Mouse (Mus musculus): ENCODE data around the gene Ankrd44. TPM values are rescaled to one million over a fixed set of nuclear protein-coding genes. Genes with fewer than 3 reads are reported as not detected.

Gene Ankrd44
- polyA plus RNA-seq, 1 experiment from 2014 or later, result 32.3 TPM

DNA sequence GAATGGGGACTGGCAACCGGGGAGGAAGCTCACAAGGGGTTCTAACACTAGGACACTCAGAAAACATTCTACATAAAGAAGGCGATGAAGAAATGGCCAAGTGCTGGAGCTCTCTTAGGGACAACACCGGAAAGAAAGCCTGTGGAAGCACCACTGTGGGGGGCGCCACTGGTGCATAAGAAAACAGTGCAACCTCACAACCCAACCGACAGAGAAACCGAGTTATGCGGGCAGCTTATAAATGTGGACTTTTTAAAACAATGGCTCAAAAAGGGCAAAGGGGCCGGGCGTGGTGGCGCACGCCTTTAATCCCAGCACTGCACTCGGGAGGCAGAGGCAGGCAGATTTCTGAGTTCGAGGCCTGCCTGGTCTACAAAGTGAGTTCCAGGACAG is 117.1 kb downstream of the Ankrd44 start:
- no peaks in the 10 kb centered on the region for H3K9me3 ChIP-seq
- WGBS, result 93% methylated on average over 13 of the region's 13 CpGs
- no peak overlapping the region for H3K27ac ChIP-seq
- no peak overlapping the region for H3K4me3 ChIP-seq
- no peaks in the 10 kb centered on the region for H3K4me1 ChIP-seq
- no peak overlapping the region for H3K4me2 ChIP-seq
- H3K36me3 ChIP-seq (replicated peaks), result no peaks in the 10 kb centered on the region
- H3K27me3 ChIP-seq (replicated peaks), result no peaks in the 10 kb centered on the region
- H3K9ac ChIP-seq, result no peak overlapping the region
- ATAC-seq (replicated peaks), result no peak

DNA sequence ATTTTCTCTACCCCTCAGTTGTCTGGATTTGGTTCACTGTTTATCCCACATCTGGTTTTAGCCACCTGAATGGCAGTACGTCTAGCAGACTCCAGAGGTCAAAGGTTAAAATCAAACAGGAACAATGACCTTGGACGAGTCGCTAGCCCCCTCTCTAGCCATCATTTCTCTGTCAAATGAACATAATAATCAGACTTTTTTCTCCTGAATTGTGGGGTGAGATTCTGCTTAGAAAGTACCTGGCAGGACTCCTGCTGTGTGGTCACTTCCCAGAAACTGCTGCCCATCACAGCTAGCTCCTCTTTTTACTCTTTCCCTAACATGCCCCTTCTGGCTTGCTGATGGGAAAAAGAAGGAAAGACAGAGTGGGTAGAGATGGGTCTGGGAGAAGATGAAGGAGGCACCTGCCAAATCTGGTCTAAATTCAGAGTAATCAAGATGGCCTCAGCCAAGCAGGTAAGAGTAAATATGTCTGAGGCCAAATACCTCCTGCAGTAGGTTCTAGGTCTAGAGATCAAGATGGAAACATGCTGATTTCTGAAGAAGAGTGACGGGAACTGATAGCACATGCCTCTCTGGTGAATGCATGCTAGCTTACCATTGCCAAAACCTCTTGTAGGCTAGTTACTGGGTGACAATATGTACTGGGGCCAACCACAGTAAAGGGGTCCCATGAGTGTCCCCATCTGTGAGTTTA is 117.6 kb downstream of the Ankrd44 start:
- H3K4me3 ChIP-seq, result no peak overlapping the region
- 74% methylated on average over 4 of the region's 4 CpGs for WGBS
- H3K4me1 ChIP-seq, result no peaks in the 10 kb centered on the region
- H3K4me2 ChIP-seq, result no peak overlapping the region
- no peak overlapping the region for H3K9ac ChIP-seq
- no peak for ATAC-seq (replicated peaks)
- H3K9me3 ChIP-seq, result no peaks in the 10 kb centered on the region
- H3K27me3 ChIP-seq (replicated peaks), result no peaks in the 10 kb centered on the region
- no peak overlapping the region for H3K27ac ChIP-seq
- no peaks in the 10 kb centered on the region for H3K36me3 ChIP-seq (replicated peaks)

DNA sequence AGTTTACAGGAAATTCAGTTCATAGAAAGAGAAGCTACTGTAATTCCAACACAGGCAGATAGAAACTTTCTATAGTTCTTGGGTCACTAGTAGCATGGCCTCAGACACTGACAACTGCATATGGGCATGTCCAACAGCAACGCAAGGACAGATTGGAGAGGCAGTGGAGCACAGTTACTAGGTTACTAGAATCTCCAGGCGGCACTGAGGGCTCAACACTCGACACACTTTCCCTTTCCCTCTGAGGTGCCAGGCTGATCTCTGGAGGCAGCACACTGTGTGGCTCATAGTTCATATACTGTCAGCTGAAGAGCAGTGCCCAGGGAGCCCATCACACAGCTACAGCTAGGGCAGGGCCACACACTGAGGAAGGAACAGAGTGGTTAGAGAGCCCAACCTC is 118.4 kb downstream of the Ankrd44 start:
- Histone ChIP-seq H3K4me1 (no peaks in the 10 kb centered on the region), H3K4me2 (no peak overlapping the region), H3K4me3 (no peak overlapping the region), H3K27me3 (replicated peaks) (no peaks in the 10 kb centered on the region), H3K9me3 (no peaks in the 10 kb centered on the region), H3K36me3 (replicated peaks) (no peaks in the 10 kb centered on the region), H3K27ac (no peak overlapping the region), H3K9ac (no peak overlapping the region)
- ATAC-seq (replicated peaks), result no peak
- 91% methylated on average over 3 of the region's 3 CpGs for WGBS

DNA sequence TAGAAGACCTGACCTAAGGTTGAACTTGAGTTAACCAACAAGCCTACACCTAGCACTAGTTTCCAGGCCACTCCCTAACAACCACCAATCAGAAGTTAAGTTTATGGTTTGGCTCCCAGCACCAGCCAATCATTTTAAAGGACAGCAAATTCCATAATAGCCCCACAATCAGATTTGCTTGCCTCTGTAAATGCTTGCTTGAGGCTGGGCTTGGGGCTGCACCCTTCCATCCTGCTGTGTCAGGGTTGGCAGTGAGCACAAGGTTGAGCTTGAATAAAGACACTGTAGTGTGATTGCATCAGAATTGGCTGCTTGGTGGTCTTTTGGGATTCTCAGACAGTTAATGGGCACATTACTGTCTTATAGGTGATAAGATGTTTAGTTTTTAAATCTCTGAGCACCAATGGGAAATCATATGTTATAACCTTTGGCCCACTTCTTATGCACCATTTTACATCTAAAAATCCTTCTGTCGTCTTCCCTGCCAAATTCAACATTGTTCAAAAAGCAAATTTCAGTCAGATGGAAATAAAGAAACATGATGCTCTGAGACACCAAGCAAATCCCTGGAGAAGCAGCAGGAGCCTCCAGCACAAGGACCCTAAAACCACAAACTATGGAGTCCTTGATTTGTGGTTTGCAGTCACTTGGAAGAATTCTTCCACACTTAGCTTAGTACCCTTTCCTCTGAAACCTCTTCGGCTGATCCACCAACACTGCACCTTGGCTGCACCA is 119.9 kb downstream of the Ankrd44 start:
- Histone ChIP-seq H3K4me1 (no peaks in the 10 kb centered on the region), H3K9ac (no peak overlapping the region), H3K9me3 (no peaks in the 10 kb centered on the region), H3K4me3 (no peak overlapping the region), H3K4me2 (no peak overlapping the region), H3K36me3 (replicated peaks) (no peaks in the 10 kb centered on the region), H3K27ac (no peak overlapping the region), H3K27me3 (replicated peaks) (no peaks in the 10 kb centered on the region)
- no peak for ATAC-seq (replicated peaks)
- WGBS, result 88% methylated on average over 2 of the region's 2 CpGs

DNA sequence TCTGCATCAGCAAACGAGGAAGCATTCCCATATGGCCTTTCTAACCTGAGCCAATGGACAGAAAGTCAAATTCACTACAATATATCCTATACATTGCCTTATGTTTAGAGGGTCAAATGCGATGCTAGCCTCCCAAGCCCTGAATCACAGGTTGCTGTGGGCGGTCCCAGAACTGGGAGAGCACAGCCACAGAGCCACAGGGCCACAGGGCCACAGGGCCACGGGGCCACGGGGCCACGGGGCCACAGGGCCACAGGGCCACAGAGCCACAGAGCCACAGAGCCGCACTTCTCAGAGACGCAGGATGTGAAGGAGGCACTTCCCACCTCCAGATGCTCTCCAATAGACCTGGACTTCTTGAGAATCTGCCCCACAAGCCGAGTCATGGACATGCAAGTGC is 121.8 kb downstream of the Ankrd44 start:
- Histone ChIP-seq H3K36me3 (replicated peaks) (no peaks in the 10 kb centered on the region), H3K9ac (no peak overlapping the region), H3K27ac (no peak overlapping the region), H3K27me3 (replicated peaks) (no peaks in the 10 kb centered on the region), H3K4me2 (no peak overlapping the region), H3K4me1 (no peaks in the 10 kb centered on the region), H3K4me3 (no peak overlapping the region), H3K9me3 (no peaks in the 10 kb centered on the region)
- no peak for ATAC-seq (replicated peaks)
- 94% methylated on average over 9 of the region's 9 CpGs for WGBS

DNA sequence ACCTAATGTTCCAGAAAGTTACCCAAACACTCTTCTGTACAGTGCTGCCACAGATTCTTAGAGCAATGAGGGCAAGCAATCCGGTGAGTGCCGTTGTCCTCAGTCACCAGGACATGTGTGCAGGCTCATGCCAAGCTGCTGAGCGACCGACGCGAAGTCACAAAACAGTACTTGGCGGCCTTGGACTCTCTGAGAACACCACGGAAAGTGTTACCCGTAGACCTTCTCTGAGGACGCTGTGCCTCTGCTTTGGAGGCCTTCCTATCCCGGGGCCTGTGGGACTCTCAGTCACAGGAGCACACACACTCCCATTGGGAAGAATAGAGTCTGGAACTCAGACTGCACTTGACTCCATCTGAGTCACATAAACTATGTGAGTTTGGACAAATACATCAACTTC is 123.5 kb downstream of the Ankrd44 start:
- H3K4me3 ChIP-seq, result no peak overlapping the region
- no peaks in the 10 kb centered on the region for H3K36me3 ChIP-seq (replicated peaks)
- H3K27me3 ChIP-seq (replicated peaks), result no peaks in the 10 kb centered on the region
- ATAC-seq (replicated peaks), result no peak
- H3K27ac ChIP-seq, result no peak overlapping the region
- 76% methylated on average over 11 of the region's 11 CpGs for WGBS
- H3K9ac ChIP-seq, result no peak overlapping the region
- no peak overlapping the region for H3K4me2 ChIP-seq
- H3K4me1 ChIP-seq, result no peaks in the 10 kb centered on the region
- no peaks in the 10 kb centered on the region for H3K9me3 ChIP-seq

DNA sequence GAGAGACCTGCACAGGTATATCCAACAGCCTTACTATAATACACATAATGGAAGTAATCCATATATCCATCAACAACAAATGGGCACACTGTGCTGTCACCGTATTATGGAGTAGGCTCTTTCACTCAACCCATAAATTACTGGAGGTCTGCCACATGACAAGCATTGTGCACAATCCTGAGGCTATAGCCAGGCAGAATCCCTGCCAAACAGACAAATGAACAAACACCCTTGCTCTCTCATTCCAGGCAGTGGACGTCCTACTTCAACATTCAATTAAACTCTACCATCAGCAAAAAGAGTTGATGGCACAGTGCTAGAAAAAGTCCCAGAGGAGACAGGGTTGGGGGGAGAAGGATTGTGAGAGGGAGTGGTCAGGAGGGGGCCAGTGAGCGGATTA is 124.9 kb downstream of the Ankrd44 start:
- Histone ChIP-seq H3K4me3 (no peak overlapping the region), H3K4me2 (no peak overlapping the region), H3K9me3 (no peaks in the 10 kb centered on the region), H3K4me1 (no peaks in the 10 kb centered on the region), H3K27ac (no peak overlapping the region), H3K27me3 (replicated peaks) (no peaks in the 10 kb centered on the region), H3K36me3 (replicated peaks) (no peaks in the 10 kb centered on the region), H3K9ac (no peak overlapping the region)
- 79% methylated on average over 3 of the region's 3 CpGs for WGBS
- no peak for ATAC-seq (replicated peaks)

DNA sequence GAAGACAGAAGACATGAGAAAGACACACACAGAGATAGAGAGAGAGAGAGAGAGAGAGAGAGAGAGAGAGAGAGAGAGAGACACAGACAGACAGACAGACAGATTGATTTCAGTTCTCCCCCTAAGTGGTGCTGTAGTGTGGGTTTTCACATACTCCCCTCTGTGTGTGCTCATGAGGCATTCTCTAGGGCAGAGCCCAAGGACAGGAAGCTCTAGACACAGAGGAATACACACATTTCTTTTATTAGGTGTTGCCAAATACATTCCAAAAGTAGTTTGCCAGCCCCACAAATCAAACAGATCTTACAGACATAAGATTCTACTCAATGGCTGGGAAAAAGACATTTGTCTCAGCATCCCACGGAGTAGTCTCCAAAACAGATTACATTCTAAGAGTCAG is 126.8 kb downstream of the Ankrd44 start:
- Histone ChIP-seq H3K27ac (no peak overlapping the region), H3K4me3 (no peak overlapping the region), H3K9ac (no peak overlapping the region), H3K9me3 (no peaks in the 10 kb centered on the region), H3K36me3 (replicated peaks) (no peaks in the 10 kb centered on the region), H3K27me3 (replicated peaks) (no peaks in the 10 kb centered on the region), H3K4me1 (no peaks in the 10 kb centered on the region), H3K4me2 (no peak overlapping the region)
- ATAC-seq (replicated peaks), result no peak
- WGBS, result 69% methylated on average over 1 of the region's 1 CpGs

DNA sequence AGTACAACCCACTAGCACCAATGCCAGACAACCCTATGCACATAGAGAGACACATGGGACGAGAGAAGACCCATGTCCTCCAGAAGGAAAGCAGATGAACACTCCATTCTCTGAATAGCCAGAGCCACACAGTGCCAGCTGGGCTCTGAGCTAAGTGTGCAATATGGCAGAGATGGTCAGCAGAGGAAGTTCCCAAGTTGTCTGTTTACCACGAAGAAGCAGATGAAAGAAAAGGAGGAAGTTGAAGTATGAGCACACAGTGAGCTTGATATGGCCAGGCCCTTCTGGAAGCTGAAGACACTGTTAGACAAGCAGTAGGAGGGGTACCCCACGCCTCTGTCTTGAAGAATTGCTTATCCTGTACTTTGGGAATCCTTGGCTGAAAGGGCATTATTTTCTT is 127.8 kb downstream of the Ankrd44 start:
- Histone ChIP-seq H3K36me3 (replicated peaks) (no peaks in the 10 kb centered on the region), H3K9me3 (no peaks in the 10 kb centered on the region), H3K27me3 (replicated peaks) (no peaks in the 10 kb centered on the region), H3K4me1 (no peaks in the 10 kb centered on the region), H3K27ac (no peak overlapping the region), H3K4me3 (no peak overlapping the region), H3K9ac (no peak overlapping the region), H3K4me2 (no peak overlapping the region)
- ATAC-seq (replicated peaks), result no peak
- whole genome bisulfite sequencing, result 71% methylated on average over 3 of the region's 3 CpGs

DNA sequence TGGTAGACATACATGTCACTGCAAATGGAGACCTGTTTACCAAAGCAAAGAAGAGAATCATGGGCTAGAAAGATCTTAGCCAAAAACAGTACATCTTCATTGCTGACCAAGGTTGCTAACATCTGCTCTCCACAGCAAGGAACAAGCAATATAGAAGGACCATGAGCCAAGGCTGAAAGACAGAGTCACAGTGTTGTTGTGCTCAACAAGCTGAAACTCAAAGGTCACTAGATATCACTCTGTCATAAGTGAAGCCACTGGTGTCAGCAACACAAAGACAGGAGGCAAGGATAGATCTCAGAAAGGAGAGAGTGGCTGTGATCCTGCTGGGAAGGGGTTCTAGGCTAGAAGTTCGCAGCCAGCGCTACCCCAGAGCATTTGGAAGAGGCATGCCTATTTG is 131.5 kb downstream of the Ankrd44 start:
- no peak overlapping the region for H3K4me2 ChIP-seq
- WGBS, result 97% methylated on average over 2 of the region's 2 CpGs
- ATAC-seq (replicated peaks), result no peak
- H3K9ac ChIP-seq, result no peak overlapping the region
- no peaks in the 10 kb centered on the region for H3K9me3 ChIP-seq
- no peaks in the 10 kb centered on the region for H3K4me1 ChIP-seq
- H3K4me3 ChIP-seq, result no peak overlapping the region
- no peaks in the 10 kb centered on the region for H3K27me3 ChIP-seq (replicated peaks)
- no peak overlapping the region for H3K27ac ChIP-seq
- no peaks in the 10 kb centered on the region for H3K36me3 ChIP-seq (replicated peaks)

DNA sequence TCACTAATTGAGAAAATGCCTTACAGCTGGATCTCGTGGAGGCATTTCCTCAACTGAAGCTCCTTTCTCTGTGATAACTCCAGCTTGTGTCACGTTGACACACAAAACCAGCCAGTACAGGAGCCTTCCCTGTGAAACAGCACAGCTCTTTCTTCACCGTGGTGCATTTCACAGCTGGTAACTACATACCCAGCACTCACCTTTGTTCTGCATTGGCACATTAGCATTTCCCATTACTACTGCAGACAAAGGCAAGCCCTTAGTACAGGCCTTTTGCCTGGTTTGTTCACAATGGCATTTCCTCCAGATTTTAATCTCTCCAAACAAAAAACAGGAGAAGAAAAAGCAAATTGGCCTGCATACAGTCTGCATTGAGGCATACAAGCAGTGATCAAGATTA is 134.8 kb downstream of the Ankrd44 start:
- Histone ChIP-seq H3K36me3 (replicated peaks) (no peaks in the 10 kb centered on the region), H3K27me3 (replicated peaks) (no peaks in the 10 kb centered on the region), H3K4me2 (no peak overlapping the region), H3K4me1 (peaks cover 19% of the 10 kb centered on the region), H3K27ac (no peak overlapping the region), H3K9ac (no peak overlapping the region), H3K9me3 (no peaks in the 10 kb centered on the region), H3K4me3 (no peak overlapping the region)
- 26% methylated on average over 3 of the region's 3 CpGs for WGBS
- ATAC-seq (replicated peaks), result no peak

DNA sequence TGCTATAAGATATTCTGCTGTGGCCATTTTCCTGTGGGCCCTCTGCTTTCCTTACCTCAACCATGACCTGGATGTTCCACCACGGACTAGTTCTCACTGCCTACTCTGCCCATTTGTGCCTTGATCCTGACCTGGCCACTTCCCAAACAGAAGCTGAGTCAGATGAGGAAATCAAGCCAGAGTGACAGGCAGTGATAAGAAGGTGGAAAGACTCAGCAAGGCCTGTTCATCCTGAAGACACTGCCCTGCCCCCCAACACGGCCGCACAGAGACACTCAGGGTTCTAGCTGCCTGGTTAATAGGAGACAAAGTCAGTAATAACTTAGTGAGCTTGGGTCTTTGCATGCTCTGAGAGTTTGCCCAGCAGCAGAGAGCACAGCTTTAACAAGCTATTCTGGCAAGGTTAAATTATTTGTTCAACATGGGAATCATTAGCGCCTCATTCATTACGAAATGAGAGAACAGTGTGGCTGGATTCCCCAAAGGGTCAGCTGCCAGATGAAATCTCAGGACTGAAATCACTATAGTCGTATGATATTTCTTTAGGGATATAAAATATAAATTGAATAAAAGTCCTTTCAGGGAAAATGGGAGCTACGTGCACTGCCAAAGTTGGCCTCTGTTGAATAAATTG is 136.7 kb downstream of the Ankrd44 start:
- H3K27me3 ChIP-seq (replicated peaks), result no peaks in the 10 kb centered on the region
- H3K4me1 ChIP-seq, result peaks cover 19% of the 10 kb centered on the region
- H3K4me2 ChIP-seq, result no peak overlapping the region
- 71% methylated on average over 7 of the region's 7 CpGs for WGBS
- H3K4me3 ChIP-seq, result no peak overlapping the region
- H3K9me3 ChIP-seq, result no peaks in the 10 kb centered on the region
- peak; percentile 6; the same call in 1 of the 2 replicates for ATAC-seq (replicated peaks)
- no peak overlapping the region for H3K9ac ChIP-seq
- H3K27ac ChIP-seq, result 0 out of 2 replicates have a peak overlapping the region, but pooled peaks have one; percentile 49
- no peaks in the 10 kb centered on the region for H3K36me3 ChIP-seq (replicated peaks)

All from midbrain, embryonic 15.5 days (tissue).